Mouse (Mus musculus) heart, adult 2 months (tissue): ENCODE results near the gene Impg1.

Experiments used
- CTCF ChIP-seq: fragments of 200-600 bp; IDR thresholded peaks from 2 replicates; pipeline ENCODE4 v1.8.1; 2022; ENCODE audit warnings: antibody characterized with exemption, mild to moderate bottlenecking, moderate library complexity
- POLR2A ChIP-seq: fragments of 200-500 bp; IDR thresholded peaks from 2 replicates; pipeline ENCODE4 v1.6.1; 2011; ENCODE audit warnings: mild to moderate bottlenecking, low read depth, low read length, control low read depth; ENCODE audit not compliant: insufficient read depth

GRCm38 (mm10) chr9:80333466-80333865, 131.8 kb downstream of the Impg1 start:
- no peak for TF ChIP-seq CTCF
- TF ChIP-seq POLR2A = no peak
